Mouse (Mus musculus) brain, embryonic 14.5 days (tissue): ENCODE data around the gene Lrrc37a.

Experiments used
- CTCF ChIP-seq: fragments of 200-500 bp; IDR thresholded peaks from 2 replicates; pipeline ENCODE4 v1.5.1; 2012; ENCODE audit warnings: inconsistent platforms, mild to moderate bottlenecking, moderate library complexity, borderline replicate concordance; ENCODE audit not compliant: insufficient read depth, insufficient read length; ENCODE audit errors: extremely low read depth
- POLR2A ChIP-seq: fragments of 200-500 bp; IDR thresholded peaks from 2 replicates; pipeline ENCODE4 v1.6.1; 2012; ENCODE audit warnings: mild to moderate bottlenecking, inconsistent platforms, borderline replicate concordance; ENCODE audit not compliant: poor library complexity, insufficient read depth, insufficient read length, severe bottlenecking; ENCODE audit errors: extremely low read depth

DNA sequence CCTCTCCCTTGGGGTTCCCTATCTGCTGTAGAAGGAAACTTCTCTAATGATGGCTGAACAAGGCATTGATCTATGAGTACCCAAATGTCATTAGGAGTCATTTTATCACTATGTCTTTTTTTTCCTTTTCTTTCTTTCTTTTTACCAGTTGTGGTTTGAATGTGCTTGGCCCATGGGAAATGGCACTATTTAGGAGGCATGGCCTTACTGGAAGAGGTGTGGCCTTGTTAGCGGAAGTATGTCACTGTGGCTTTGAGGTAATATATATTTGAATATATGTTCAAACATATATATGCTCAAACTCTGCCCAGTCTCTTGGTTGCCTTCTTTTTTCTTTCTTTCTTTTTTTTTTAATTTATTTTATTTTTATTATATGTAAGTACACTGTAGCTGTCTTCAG is 90.9 kb downstream of the Lrrc37a start:
- TF ChIP-seq POLR2A, result no peak
- no peak for TF ChIP-seq CTCF
